Mouse (Mus musculus) naive thymus-derived CD4-positive, alpha-beta T cell, adult 2 months (primary cell): ENCODE results near the gene Ppp1r3g.
A peak's percentile ranks its signal among the peaks of the same experiment; 100 is the strongest.
"Not testable (repeated sequence)": the region's sequence is repeated elsewhere in the genome, so short reads cannot be mapped to it uniquely, and the experiment has no call there.

ENCODE experiments used
- DNase-seq: peaks from one replicate; pipeline ENCODE4 v3.0.0-alpha.2; 2011; ENCODE audit warnings: low read depth

The Ppp1r3g gene

GRCm38 (mm10) chr13:35958539-35958938, at the start of gene Ppp1r3g:
Gene Ppp1r3g (plus strand): TSS chr13:35958839.
- DNase-seq, result no peak

GRCm38 (mm10) chr13:35911476-35911875, 47.2 kb upstream of the Ppp1r3g start:
- no peak for DNase-seq

- no peak for DNase-seq
Observed at GRCm38 (mm10) chr13:35937991-35938390, 20.6 kb upstream of the Ppp1r3g start.

- no peak for DNase-seq
Observed at GRCm38 (mm10) chr13:35939871-35940665, 18.6 kb upstream of the Ppp1r3g start.

- no peak for DNase-seq
Observed at GRCm38 (mm10) chr13:35940934-35941333, 17.7 kb upstream of the Ppp1r3g start.

- DNase-seq, result no peak
Observed at GRCm38 (mm10) chr13:35946659-35947353, 11.8 kb upstream of the Ppp1r3g start.

- peak; percentile 72 for DNase-seq
Observed at GRCm38 (mm10) chr13:35947354-35948000, 11.2 kb upstream of the Ppp1r3g start.

- DNase-seq, result no peak
Observed at GRCm38 (mm10) chr13:35949814-35950455, 8.7 kb upstream of the Ppp1r3g start.

GRCm38 (mm10) chr13:35959391-35960067, 890 bp downstream of the Ppp1r3g start:
- DNase-seq, result no peak

GRCm38 (mm10) chr13:35963583-35963982, 4.9 kb downstream of the Ppp1r3g start:
- DNase-seq, result no peak

GRCm38 (mm10) chr13:35967690-35968089, 9.1 kb downstream of the Ppp1r3g start:
- no peak for DNase-seq

- no peak for DNase-seq
Observed at GRCm38 (mm10) chr13:35968131-35968718, 9.6 kb downstream of the Ppp1r3g start.

- no peak for DNase-seq
Observed at GRCm38 (mm10) chr13:35968719-35969430, 10.2 kb downstream of the Ppp1r3g start.

- DNase-seq, result no peak
Observed at GRCm38 (mm10) chr13:35969431-35969721, 10.7 kb downstream of the Ppp1r3g start.

- no peak for DNase-seq
Observed at GRCm38 (mm10) chr13:35969829-35970228, 11.2 kb downstream of the Ppp1r3g start.

GRCm38 (mm10) chr13:35976912-35977311, 18.3 kb downstream of the Ppp1r3g start:
- DNase-seq, result no peak

GRCm38 (mm10) chr13:35980471-35980870, 21.8 kb downstream of the Ppp1r3g start:
- DNase-seq, result no peak

GRCm38 (mm10) chr13:35982985-35983384, 24.3 kb downstream of the Ppp1r3g start:
- DNase-seq, result no peak

GRCm38 (mm10) chr13:35989329-35989728, 30.7 kb downstream of the Ppp1r3g start:
- no peak for DNase-seq

- DNase-seq, result not testable (repeated sequence)
Observed at GRCm38 (mm10) chr13:35991185-35991584, 32.5 kb downstream of the Ppp1r3g start.

GRCm38 (mm10) chr13:35994067-35994466, 35.4 kb downstream of the Ppp1r3g start:
- no peak for DNase-seq
